Mouse (Mus musculus): Measurements from ENCODE around the gene Bcan. TPM values are rescaled to one million over a fixed set of nuclear protein-coding genes. Genes with fewer than 3 reads are reported as not detected.

Bcan gene
- polyA plus RNA-seq, 1 experiment from 2014 or later, result 0.72 TPM

DNA sequence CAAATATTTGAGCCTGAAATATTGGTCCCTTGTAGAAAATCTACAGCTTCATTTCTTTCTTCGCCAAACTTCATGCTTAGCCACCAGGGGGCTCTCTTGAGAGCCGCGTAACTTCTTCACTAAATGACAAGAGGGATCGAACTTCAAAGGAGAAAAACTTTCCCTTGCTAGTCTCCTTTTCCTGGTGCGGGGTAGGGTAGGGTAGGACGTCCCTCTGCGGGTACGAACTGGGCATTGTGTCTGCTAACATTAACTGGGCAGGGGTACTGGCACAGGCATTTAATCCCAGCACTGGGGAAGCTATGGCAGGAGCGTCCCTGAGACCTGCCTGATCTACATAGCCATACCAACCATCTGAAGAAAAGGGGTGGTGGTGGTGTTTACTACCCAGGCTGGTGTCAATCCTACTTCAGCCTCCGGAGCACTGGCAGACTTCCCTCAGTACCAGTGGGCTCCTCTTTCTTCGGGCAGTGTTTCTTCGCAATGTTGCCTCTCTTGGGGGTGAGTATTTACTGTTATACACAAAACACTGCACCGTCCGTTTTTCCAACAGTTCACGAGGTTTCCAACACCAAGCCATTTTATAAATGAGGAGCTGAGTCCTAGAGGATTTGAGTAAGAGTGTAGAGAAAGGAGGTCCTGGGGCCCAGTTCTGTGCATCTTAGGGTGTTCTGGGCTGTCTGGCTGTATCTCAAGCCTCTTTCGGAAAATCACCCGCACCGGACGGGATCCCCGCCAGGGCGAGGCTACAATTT is 29.7 kb downstream of the Bcan start:
- Histone ChIP-seq H3K4me3 (ENCODE audit: low read depth, low read length) (peak overlapping the region; percentile 82), H3K4me2 (ENCODE audit: low read depth) (peak overlapping the region; percentile 95), H3K4me1 (ENCODE audit: control insufficient read depth, insufficient read depth, low read length) (peaks cover 35% of the 10 kb centered on the region), H3K9me3 (ENCODE audit: control insufficient read depth, low read length) (no peaks in the 10 kb centered on the region), H3K36me3 (ENCODE audit: control insufficient read depth, insufficient read depth, low read length) (peaks cover under 1% of the 10 kb centered on the region), H3K27ac (ENCODE audit: low read depth, low read length) (peak overlapping the region; percentile 72), H3K27me3 (ENCODE audit: control insufficient read depth, insufficient read depth, low read length) (no peaks in the 10 kb centered on the region), H3K9ac (ENCODE audit: low read length) (peak overlapping the region; percentile 87; the same call in 1 of the 2 replicates)
- ATAC-seq (ENCODE audit: insufficient read depth, low FRiP score, low TSS enrichment), result no peak
- WGBS, result under 1% methylated on average over 21 of the region's 21 CpGs
- DNase-seq (ENCODE audit: low spot score), result peak; percentile 83

DNA sequence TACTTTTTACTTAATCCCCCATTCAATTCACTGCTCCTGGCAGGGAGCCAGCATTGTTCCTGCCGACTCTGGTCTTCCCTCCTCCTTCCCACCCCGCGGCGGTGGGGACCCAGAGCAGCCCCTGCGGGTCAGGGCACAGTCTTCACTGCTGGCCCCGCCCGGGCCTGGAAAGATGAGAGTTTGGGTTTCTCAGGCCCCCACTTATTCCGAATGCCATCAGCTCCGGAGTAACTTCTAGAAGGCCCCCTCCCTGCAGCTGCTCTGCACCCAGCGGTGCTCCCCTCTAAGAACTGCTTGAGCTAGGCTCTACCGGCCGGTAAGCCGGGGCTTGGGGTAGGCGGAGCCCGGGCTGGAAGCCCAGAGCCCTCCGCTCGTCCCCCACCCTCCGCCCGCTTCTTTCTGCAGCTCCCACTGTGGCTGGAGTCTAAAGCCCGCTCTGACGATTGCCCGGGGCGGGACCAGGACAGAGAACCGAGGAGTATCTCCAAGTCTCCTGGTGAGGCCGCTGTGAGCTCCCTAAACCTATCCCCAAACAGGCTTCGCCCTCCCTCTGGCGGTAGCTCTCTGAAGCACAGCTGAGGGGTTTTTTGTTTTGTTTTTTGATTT is 39.3 kb downstream of the Bcan start:
- H3K4me1 ChIP-seq (ENCODE audit: control insufficient read depth, insufficient read depth, low read length), result peaks cover 29% of the 10 kb centered on the region
- H3K4me3 ChIP-seq (ENCODE audit: low read depth, low read length), result peak overlapping the region; percentile 37
- no peaks in the 10 kb centered on the region for H3K9me3 ChIP-seq (ENCODE audit: control insufficient read depth, low read length)
- peak overlapping the region; percentile 75 for H3K9ac ChIP-seq (ENCODE audit: low read length)
- peak overlapping the region; percentile 96 for H3K27ac ChIP-seq (ENCODE audit: low read depth, low read length)
- under 1% methylated on average over 27 of the region's 27 CpGs for WGBS
- no peaks in the 10 kb centered on the region for H3K27me3 ChIP-seq (ENCODE audit: control insufficient read depth, insufficient read depth, low read length)
- H3K36me3 ChIP-seq (ENCODE audit: control insufficient read depth, insufficient read depth, low read length), result no peaks in the 10 kb centered on the region
- peak overlapping the region; percentile 77 for H3K4me2 ChIP-seq (ENCODE audit: low read depth)
- DNase-seq (ENCODE audit: low spot score), result peak; percentile 97
- peak; percentile 94 for ATAC-seq (ENCODE audit: insufficient read depth, low FRiP score, low TSS enrichment)

DNA sequence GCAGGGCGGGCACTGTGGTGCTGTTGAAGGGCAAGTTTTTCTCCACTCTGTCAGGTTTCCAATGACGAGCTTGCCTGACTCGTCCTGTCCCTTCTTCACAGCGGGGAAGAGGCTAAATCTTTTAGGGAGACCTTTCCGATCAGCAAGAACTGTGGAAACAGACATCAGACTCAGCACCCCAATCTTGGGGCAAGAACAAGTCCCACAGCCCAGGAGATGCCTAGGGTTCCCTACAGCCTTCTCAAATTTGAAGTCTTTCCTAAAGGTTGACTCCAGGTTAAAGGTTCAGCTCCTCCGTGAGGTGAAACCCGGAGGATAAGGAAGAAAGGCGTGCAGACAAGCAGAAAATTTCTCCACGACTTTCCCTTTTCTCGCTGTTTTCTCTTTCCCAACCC is 39.8 kb downstream of the Bcan start:
- H3K27ac ChIP-seq (ENCODE audit: low read depth, low read length), result peak overlapping the region; percentile 96
- peak overlapping the region; percentile 77 for H3K4me2 ChIP-seq (ENCODE audit: low read depth)
- 4% methylated on average over 10 of the region's 10 CpGs for WGBS
- H3K36me3 ChIP-seq (ENCODE audit: control insufficient read depth, insufficient read depth, low read length), result no peaks in the 10 kb centered on the region
- peak overlapping the region; percentile 75 for H3K9ac ChIP-seq (ENCODE audit: low read length)
- no peak for DNase-seq (ENCODE audit: low spot score)
- peak overlapping the region; percentile 37 for H3K4me3 ChIP-seq (ENCODE audit: low read depth, low read length)
- H3K4me1 ChIP-seq (ENCODE audit: control insufficient read depth, insufficient read depth, low read length), result peaks cover 29% of the 10 kb centered on the region
- no peaks in the 10 kb centered on the region for H3K9me3 ChIP-seq (ENCODE audit: control insufficient read depth, low read length)
- H3K27me3 ChIP-seq (ENCODE audit: control insufficient read depth, insufficient read depth, low read length), result no peaks in the 10 kb centered on the region
- ATAC-seq (ENCODE audit: insufficient read depth, low FRiP score, low TSS enrichment), result no peak

DNA sequence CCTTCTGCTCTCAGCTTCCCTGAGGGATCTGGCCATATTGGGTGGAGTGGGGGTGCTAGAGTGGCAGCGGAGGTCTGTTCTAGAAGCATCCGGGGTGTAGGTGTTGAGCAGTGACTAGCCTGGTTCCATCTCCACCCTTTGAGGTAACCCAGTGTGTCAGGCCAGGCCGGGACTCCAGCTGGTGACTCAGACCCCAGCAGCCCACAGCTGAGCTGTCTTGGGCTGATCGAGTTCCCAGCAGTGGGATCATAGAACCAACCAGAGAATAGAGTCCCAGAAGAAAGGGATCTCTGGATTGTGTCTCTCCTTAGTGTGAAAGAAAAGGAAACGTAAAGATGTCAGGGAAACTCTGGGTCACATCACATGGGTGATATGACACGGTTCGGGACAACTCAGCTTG is 40.7 kb downstream of the Bcan start:
- peaks cover 29% of the 10 kb centered on the region for H3K4me1 ChIP-seq (ENCODE audit: control insufficient read depth, insufficient read depth, low read length)
- no peak overlapping the region for H3K9ac ChIP-seq (ENCODE audit: low read length)
- no peak overlapping the region for H3K4me3 ChIP-seq (ENCODE audit: low read depth, low read length)
- H3K36me3 ChIP-seq (ENCODE audit: control insufficient read depth, insufficient read depth, low read length), result no peaks in the 10 kb centered on the region; the same call in 1 of the 2 replicates
- no peaks in the 10 kb centered on the region for H3K27me3 ChIP-seq (ENCODE audit: control insufficient read depth, insufficient read depth, low read length)
- ATAC-seq (ENCODE audit: insufficient read depth, low FRiP score, low TSS enrichment), result no peak
- 42% methylated on average over 7 of the region's 7 CpGs for WGBS
- H3K27ac ChIP-seq (ENCODE audit: low read depth, low read length), result peak overlapping the region; percentile 96; the same call in 1 of the 2 replicates
- DNase-seq (ENCODE audit: low spot score), result no peak
- no peak overlapping the region; the same call in 1 of the 2 replicates for H3K4me2 ChIP-seq (ENCODE audit: low read depth)
- no peaks in the 10 kb centered on the region for H3K9me3 ChIP-seq (ENCODE audit: control insufficient read depth, low read length)

DNA sequence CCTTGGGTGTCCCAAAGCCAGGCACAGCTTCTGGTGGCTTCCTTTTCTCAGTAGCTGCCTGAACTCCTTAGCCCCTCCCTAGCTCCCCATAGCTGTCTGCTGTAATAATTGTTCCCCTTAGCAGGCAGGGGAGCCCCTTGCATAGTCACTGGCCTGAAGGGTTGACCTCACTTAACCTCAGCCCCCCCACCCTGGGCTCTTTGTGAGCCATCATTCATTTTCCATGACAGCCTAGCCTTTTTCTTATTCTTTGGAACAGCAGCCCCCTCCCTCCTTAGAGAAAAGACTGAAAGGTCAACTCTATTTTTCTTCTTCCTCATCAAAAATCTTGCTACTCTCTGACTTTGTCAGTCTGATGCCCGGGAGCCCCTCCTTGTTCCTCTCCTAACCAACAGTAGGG is 41.1 kb downstream of the Bcan start:
- Histone ChIP-seq H3K9me3 (ENCODE audit: control insufficient read depth, low read length) (no peaks in the 10 kb centered on the region), H3K27ac (ENCODE audit: low read depth, low read length) (peak overlapping the region; percentile 96), H3K36me3 (ENCODE audit: control insufficient read depth, insufficient read depth, low read length) (peaks cover 3% of the 10 kb centered on the region; the same call in 1 of the 2 replicates), H3K9ac (ENCODE audit: low read length) (no peak overlapping the region), H3K4me3 (ENCODE audit: low read depth, low read length) (no peak overlapping the region), H3K27me3 (ENCODE audit: control insufficient read depth, insufficient read depth, low read length) (no peaks in the 10 kb centered on the region), H3K4me2 (ENCODE audit: low read depth) (no peak overlapping the region), H3K4me1 (ENCODE audit: control insufficient read depth, insufficient read depth, low read length) (peaks cover 29% of the 10 kb centered on the region)
- 20% methylated on average over 1 of the region's 1 CpGs for WGBS
- DNase-seq (ENCODE audit: low spot score) (no peak), ATAC-seq (ENCODE audit: insufficient read depth, low FRiP score, low TSS enrichment) (no peak)

DNA sequence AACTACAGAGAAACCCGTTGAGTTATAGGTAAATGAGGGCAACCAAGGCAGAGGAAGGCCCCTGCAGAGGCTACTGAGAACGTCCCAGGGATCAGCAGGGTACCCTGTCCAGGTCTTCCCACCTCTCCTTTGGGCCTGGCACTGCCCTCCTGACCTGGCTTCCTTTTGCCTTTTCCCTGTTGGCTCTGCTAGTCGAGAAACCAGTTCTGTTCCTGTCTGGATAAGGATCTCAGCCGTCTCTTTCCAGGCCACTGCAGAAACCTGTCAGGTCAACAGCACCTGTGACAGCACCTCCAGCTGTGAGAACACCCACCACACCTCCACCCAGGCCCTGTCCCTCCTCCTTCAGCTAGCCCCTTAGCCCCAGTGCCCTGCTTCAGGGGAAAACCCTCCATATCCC is 41.6 kb downstream of the Bcan start:
- H3K9ac ChIP-seq (ENCODE audit: low read length), result peak overlapping the region; percentile 31
- WGBS, result 12% methylated on average over 4 of the region's 4 CpGs
- no peaks in the 10 kb centered on the region for H3K27me3 ChIP-seq (ENCODE audit: control insufficient read depth, insufficient read depth, low read length)
- no peaks in the 10 kb centered on the region for H3K9me3 ChIP-seq (ENCODE audit: control insufficient read depth, low read length)
- H3K36me3 ChIP-seq (ENCODE audit: control insufficient read depth, insufficient read depth, low read length), result peaks cover 3% of the 10 kb centered on the region; the same call in 1 of the 2 replicates
- ATAC-seq (ENCODE audit: insufficient read depth, low FRiP score, low TSS enrichment) (no peak), DNase-seq (ENCODE audit: low spot score) (no peak)
- peaks cover 29% of the 10 kb centered on the region for H3K4me1 ChIP-seq (ENCODE audit: control insufficient read depth, insufficient read depth, low read length)
- H3K4me2 ChIP-seq (ENCODE audit: low read depth), result no peak overlapping the region
- H3K27ac ChIP-seq (ENCODE audit: low read depth, low read length), result peak overlapping the region; percentile 53; the same call in 1 of the 2 replicates
- H3K4me3 ChIP-seq (ENCODE audit: low read depth, low read length), result no peak overlapping the region

DNA sequence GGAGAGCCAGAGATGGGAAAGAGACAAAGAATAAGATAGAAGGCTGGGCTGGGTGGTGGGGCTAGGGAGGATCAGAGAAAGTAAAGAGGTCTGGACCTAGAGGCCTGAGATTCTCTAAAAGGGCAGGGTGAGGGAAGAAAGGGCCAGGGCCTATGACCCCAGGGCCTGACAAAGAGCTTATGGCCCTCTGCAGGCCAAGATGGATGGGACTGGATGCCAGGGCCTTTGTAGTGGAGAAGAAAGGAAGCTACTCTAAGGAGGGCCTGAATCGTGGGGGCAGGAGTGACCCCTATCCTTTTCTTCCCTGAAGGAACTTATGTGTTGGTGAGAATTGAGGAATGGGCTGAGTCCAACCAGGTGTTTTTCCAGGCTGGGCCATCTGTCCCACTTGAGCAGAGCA is 42.0 kb downstream of the Bcan start:
- DNase-seq (ENCODE audit: low spot score), result no peak
- Histone ChIP-seq H3K4me2 (ENCODE audit: low read depth) (no peak overlapping the region), H3K27me3 (ENCODE audit: control insufficient read depth, insufficient read depth, low read length) (no peaks in the 10 kb centered on the region), H3K4me3 (ENCODE audit: low read depth, low read length) (no peak overlapping the region), H3K9me3 (ENCODE audit: control insufficient read depth, low read length) (no peaks in the 10 kb centered on the region), H3K9ac (ENCODE audit: low read length) (peak overlapping the region; percentile 31), H3K4me1 (ENCODE audit: control insufficient read depth, insufficient read depth, low read length) (peaks cover 29% of the 10 kb centered on the region), H3K36me3 (ENCODE audit: control insufficient read depth, insufficient read depth, low read length) (peaks cover 3% of the 10 kb centered on the region; the same call in 1 of the 2 replicates), H3K27ac (ENCODE audit: low read depth, low read length) (peak overlapping the region; percentile 53; the same call in 1 of the 2 replicates)
- ATAC-seq (ENCODE audit: insufficient read depth, low FRiP score, low TSS enrichment), result no peak
- 6% methylated on average over 1 of the region's 1 CpGs for WGBS

DNA sequence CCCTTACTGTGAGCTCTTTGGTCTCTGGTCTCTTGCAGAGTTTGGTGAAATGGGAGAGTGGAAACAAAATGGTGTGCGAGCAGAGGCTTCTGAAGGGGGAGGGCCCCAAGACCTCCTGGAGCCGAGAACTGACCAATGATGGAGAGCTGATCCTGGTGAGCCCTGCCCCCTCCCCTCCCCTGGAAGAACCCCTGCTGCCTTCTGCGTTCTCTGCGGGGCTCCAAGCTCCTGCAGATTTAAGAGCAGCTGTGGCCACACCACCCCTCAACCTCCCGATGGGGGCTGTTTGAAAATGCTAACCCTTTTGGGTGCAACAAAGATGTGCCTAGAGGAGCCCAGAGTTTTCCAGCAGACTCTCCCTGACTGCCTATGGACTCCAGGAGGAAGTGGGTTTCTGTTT is 47.6 kb downstream of the Bcan start:
- H3K4me1 ChIP-seq (ENCODE audit: control insufficient read depth, insufficient read depth, low read length), result peaks cover 40% of the 10 kb centered on the region
- WGBS, result 7% methylated on average over 5 of the region's 5 CpGs
- H3K4me2 ChIP-seq (ENCODE audit: low read depth), result peak overlapping the region; percentile 86
- peak overlapping the region; percentile 24; the same call in 1 of the 2 replicates for H3K4me3 ChIP-seq (ENCODE audit: low read depth, low read length)
- peak; percentile 60 for DNase-seq (ENCODE audit: low spot score)
- H3K27ac ChIP-seq (ENCODE audit: low read depth, low read length), result peak overlapping the region; percentile 44; the same call in 1 of the 2 replicates
- no peaks in the 10 kb centered on the region for H3K9me3 ChIP-seq (ENCODE audit: control insufficient read depth, low read length)
- ATAC-seq (ENCODE audit: insufficient read depth, low FRiP score, low TSS enrichment), result no peak
- no peaks in the 10 kb centered on the region for H3K27me3 ChIP-seq (ENCODE audit: control insufficient read depth, insufficient read depth, low read length)
- H3K36me3 ChIP-seq (ENCODE audit: control insufficient read depth, insufficient read depth, low read length), result peaks cover 3% of the 10 kb centered on the region; the same call in 1 of the 2 replicates
- peak overlapping the region; percentile 53 for H3K9ac ChIP-seq (ENCODE audit: low read length)
